10 mouse cellular contexts compared by ENCODE assay signal in genomic region chr5:139546771-139547420, GRCm38 (mm10). TPM values are rescaled to one million over a fixed set of nuclear protein-coding genes. Genes with fewer than 3 reads are reported as not detected.
A peak's percentile ranks its signal among the peaks of the same experiment; 100 is the strongest.
DNase-seq lines count a peak whose midpoint lies in the region; ATAC-seq lines count a peak whose summit lies in the region.
"Had no signal": no experiment of that assay in that cellular context is flagged by ENCODE, and none has a peak within 500 bp of the region (broad histone marks: within the 10 kb centered on the region; RNA-seq: fewer than 3 reads in every experiment).

No protein-coding gene starts in this region.

- peaks cover 15% of the 10 kb centered on the region for H3K27me3 ChIP-seq in hindbrain, embryonic 16.5 days (replicated peaks; ENCODE audit: control insufficient read depth, insufficient read depth, low read length)
- H3K27me3 ChIP-seq in neural tube, embryonic 14.5 days (ENCODE audit: control insufficient read depth, insufficient read depth, low read length): peaks cover 21% of the 10 kb centered on the region

- H3K27ac ChIP-seq in hindbrain, embryonic 16.5 days (ENCODE audit: low read depth, low read length): peak overlapping the region; percentile 86
- peak overlapping the region; percentile 89 for H3K27ac ChIP-seq in neural tube, embryonic 14.5 days (ENCODE audit: low read depth, low read length)

- H3K4me3 ChIP-seq in hindbrain, embryonic 16.5 days (ENCODE audit: low read length): peak overlapping the region; percentile 52
- peak overlapping the region; percentile 48 for H3K4me3 ChIP-seq in neural tube, embryonic 14.5 days (ENCODE audit: low read depth, low read length)

- no peak for ATAC-seq in cerebellum, adult (ENCODE audit: insufficient number of reproducible peaks, low FRiP score, low TSS enrichment)
- ATAC-seq in hindbrain, embryonic 16.5 days: no peak
- no peak for ATAC-seq in neural tube, embryonic 14.5 days (ENCODE audit: low read depth)

- H3K4me2 ChIP-seq in hindbrain, embryonic 16.5 days (ENCODE audit: low read length): peak overlapping the region; percentile 59
- H3K4me2 ChIP-seq in neural tube, embryonic 14.5 days (ENCODE audit: low read depth, low read length): peak overlapping the region; percentile 71

- peak; percentile 54 for DNase-seq in cerebellum, adult 11-12 months
- peak; percentile 41 for DNase-seq in testis, postnatal 10 days (ENCODE audit: low spot score)
- DNase-seq in testis, postnatal 14 days (ENCODE audit: low spot score): no peak
- DNase-seq in frontal cortex, postnatal 10 days (ENCODE audit: low spot score in 2 of 2): no peak
- DNase-seq in layer of hippocampus, adult 9-11 months: no peak
- DNase-seq: thymus, postnatal 25 days had no signal

- no peaks in the 10 kb centered on the region for H3K36me3 ChIP-seq in hindbrain, embryonic 16.5 days (ENCODE audit: control insufficient read depth, insufficient read depth, low read length)
- no peaks in the 10 kb centered on the region for H3K36me3 ChIP-seq in neural tube, embryonic 14.5 days (ENCODE audit: control insufficient read depth, insufficient read depth, low read length)

- H3K9ac ChIP-seq in hindbrain, embryonic 16.5 days (ENCODE audit: low read depth, low read length): peak overlapping the region; percentile 66
- peak overlapping the region; percentile 72 for H3K9ac ChIP-seq in neural tube, embryonic 14.5 days (replicated peaks; ENCODE audit: low read depth, low read length)

- WGBS in hindbrain, embryonic 16.5 days: under 1% methylated on average over 63 of the region's 68 CpGs
- under 1% methylated on average over 67 of the region's 68 CpGs for WGBS in neural tube, embryonic 14.5 days

- no peaks in the 10 kb centered on the region for H3K9me3 ChIP-seq in hindbrain, embryonic 16.5 days (ENCODE audit: control insufficient read depth, low read length)
- H3K9me3 ChIP-seq in neural tube, embryonic 14.5 days (ENCODE audit: control insufficient read depth, low read length): no peaks in the 10 kb centered on the region

- peaks cover under 1% of the 10 kb centered on the region for H3K4me1 ChIP-seq in hindbrain, embryonic 16.5 days (ENCODE audit: control insufficient read depth, insufficient read depth, low read depth, low read length)
- H3K4me1 ChIP-seq in neural tube, embryonic 14.5 days (ENCODE audit: control insufficient read depth, insufficient read depth, low read length): peaks cover 5% of the 10 kb centered on the region

RNA-seq across cellular contexts. Expression of gene Uncx, which starts 3.6 kb away (rescaled TPM):
- polyA plus RNA-seq in hindbrain, embryonic 16.5 days (2015; fragmentation: Nextera tagmentation; extraction: Ambion mirVana): 24.9 and 26.7 TPM in 2 replicates
- 33.4 and 39.8 TPM in 2 replicates for polyA plus RNA-seq in neural tube, embryonic 14.5 days (2014; fragmentation: Nextera tagmentation; extraction: Ambion mirVana)
- polyA plus RNA-seq: liver, embryonic 16.5 days had no signal

Comparison
In these comparisons a context has a peak if more than half of its experiments do, and no peak if none do; other contexts are left out.
1. DNase-seq: peak in cerebellum, adult 11-12 months (single experiment) and testis, postnatal 10 days (single experiment); none in testis, postnatal 14 days (single experiment), frontal cortex, postnatal 10 days (0 of 2) and layer of hippocampus, adult 9-11 months (single experiment).